Mouse (Mus musculus): ENCODE results near the gene Ercc6l2. TPM values are rescaled to one million over a fixed set of nuclear protein-coding genes. Genes with fewer than 3 reads are reported as not detected.
A peak's percentile ranks its signal among the peaks of the same experiment; 100 is the strongest.
"Not testable (repeated sequence)": the region's sequence is repeated elsewhere in the genome, so short reads cannot be mapped to it uniquely, and the experiment has no call there.

The Ercc6l2 gene
- polyA plus RNA-seq, 1 experiment from 2014 or later: 16.7 TPM

DNA sequence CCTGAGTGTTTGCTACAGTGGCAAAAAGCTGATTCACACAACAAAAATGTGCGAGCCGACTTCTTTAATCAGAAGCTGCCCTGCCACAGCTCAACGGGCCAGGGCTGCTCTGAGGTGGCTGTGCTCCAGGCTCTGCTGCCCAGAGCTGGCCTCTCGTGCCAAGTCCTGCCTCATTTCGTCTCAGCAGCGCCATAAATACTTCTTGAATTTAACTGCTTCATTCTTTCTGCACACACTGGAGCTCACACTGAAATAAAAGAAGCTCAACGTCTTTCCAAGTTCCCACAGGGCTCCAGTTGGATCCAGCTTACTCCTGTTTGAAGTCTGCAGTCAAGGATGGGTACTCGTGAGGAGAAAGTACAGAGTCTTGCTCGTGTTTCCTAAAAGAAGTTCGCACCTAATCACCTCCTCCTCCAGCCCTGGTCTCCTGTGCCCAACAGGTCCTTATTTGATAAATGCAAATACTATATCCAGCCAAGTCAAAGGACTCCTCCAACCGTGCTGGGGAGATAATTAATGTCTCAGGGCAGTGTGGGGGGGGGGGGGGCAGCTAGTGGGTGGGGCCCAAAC is 102.2 kb downstream of the Ercc6l2 start:
- Histone ChIP-seq H3K36me3 (no peaks in the 10 kb centered on the region), H3K4me2 (replicated peaks) (0 out of 2 replicates have a peak overlapping the region, but pooled peaks have one; percentile 44), H3K9me3 (peaks cover 9% of the 10 kb centered on the region; the same call in 1 of the 2 replicates), H3K4me1 (replicated peaks) (peaks cover 24% of the 10 kb centered on the region), H3K27ac (peak overlapping the region; percentile 8), H3K9ac (replicated peaks) (no peak overlapping the region), H3K27me3 (peaks cover 77% of the 10 kb centered on the region), H3K4me3 (replicated peaks) (no peak overlapping the region)
- WGBS: 21% methylated on average over 11 of the region's 11 CpGs
- peak; percentile 46 for ATAC-seq

GRCm38 (mm10) chr13:63917776-63918621 is 103.0 kb downstream of the Ercc6l2 start:
- H3K36me3 ChIP-seq: no peaks in the 10 kb centered on the region
- peak overlapping the region; percentile 13; the same call in 1 of the 2 replicates for H3K4me3 ChIP-seq (replicated peaks)
- ATAC-seq: peak; percentile 62
- peaks cover 9% of the 10 kb centered on the region; the same call in 1 of the 2 replicates for H3K9me3 ChIP-seq
- H3K27me3 ChIP-seq: peaks cover 81% of the 10 kb centered on the region
- peak overlapping the region; percentile 36; the same call in 1 of the 2 replicates for H3K9ac ChIP-seq (replicated peaks)
- 6% methylated on average over 10 of the region's 11 CpGs for WGBS
- H3K4me1 ChIP-seq (replicated peaks): peaks cover 24% of the 10 kb centered on the region
- H3K27ac ChIP-seq: peak overlapping the region; percentile 69
- H3K4me2 ChIP-seq (replicated peaks): peak overlapping the region; percentile 44

- Histone ChIP-seq H3K9ac (replicated peaks) (peak overlapping the region; percentile 36; the same call in 1 of the 2 replicates), H3K9me3 (peaks cover 9% of the 10 kb centered on the region; the same call in 1 of the 2 replicates), H3K4me3 (replicated peaks) (no peak overlapping the region), H3K27me3 (peaks cover 77% of the 10 kb centered on the region), H3K4me2 (replicated peaks) (peak overlapping the region; percentile 44), H3K36me3 (no peaks in the 10 kb centered on the region), H3K27ac (peak overlapping the region; percentile 69), H3K4me1 (replicated peaks) (peaks cover 24% of the 10 kb centered on the region)
- WGBS: 50% methylated on average over 18 of the region's 18 CpGs
- peak; percentile 59 for ATAC-seq
Observed at GRCm38 (mm10) chr13:63918733-63919422, 103.8 kb downstream of the Ercc6l2 start.

- not testable (repeated sequence) for H3K4me3 ChIP-seq (replicated peaks); ATAC-seq; H3K36me3 ChIP-seq; H3K4me1 ChIP-seq (replicated peaks); H3K27ac ChIP-seq; H3K9me3 ChIP-seq; H3K9ac ChIP-seq (replicated peaks); H3K4me2 ChIP-seq (replicated peaks)
- peaks cover 77% of the 10 kb centered on the region for H3K27me3 ChIP-seq
- 85% methylated on average over 5 of the region's 6 CpGs for WGBS
Observed at GRCm38 (mm10) chr13:63924036-63924435, 109.0 kb downstream of the Ercc6l2 start.

- Histone ChIP-seq H3K9me3 (no peaks in the 10 kb centered on the region), H3K9ac (replicated peaks) (no peak overlapping the region), H3K4me3 (replicated peaks) (no peak overlapping the region), H3K4me2 (replicated peaks) (no peak overlapping the region), H3K27me3 (peaks cover 71% of the 10 kb centered on the region), H3K36me3 (no peaks in the 10 kb centered on the region), H3K27ac (no peak overlapping the region), H3K4me1 (replicated peaks) (0 out of 2 replicates have a peak, but pooled peaks cover 8% of the 10 kb centered on the region)
- ATAC-seq: no peak
- WGBS: 83% methylated on average over 4 of the region's 4 CpGs
Observed at GRCm38 (mm10) chr13:63927326-63927725, 112.3 kb downstream of the Ercc6l2 start.

GRCm38 (mm10) chr13:63929351-63929750 is 114.3 kb downstream of the Ercc6l2 start:
- no peak overlapping the region for H3K4me2 ChIP-seq (replicated peaks)
- peak; percentile 48; the same call in 1 of the 2 replicates for ATAC-seq
- H3K36me3 ChIP-seq: no peaks in the 10 kb centered on the region
- H3K9ac ChIP-seq (replicated peaks): no peak overlapping the region
- WGBS: 70% methylated on average over 1 of the region's 1 CpGs
- H3K9me3 ChIP-seq: no peaks in the 10 kb centered on the region
- 0 out of 2 replicates have a peak, but pooled peaks cover 8% of the 10 kb centered on the region for H3K4me1 ChIP-seq (replicated peaks)
- H3K27ac ChIP-seq: no peak overlapping the region
- no peak overlapping the region for H3K4me3 ChIP-seq (replicated peaks)
- peaks cover 74% of the 10 kb centered on the region for H3K27me3 ChIP-seq

DNA sequence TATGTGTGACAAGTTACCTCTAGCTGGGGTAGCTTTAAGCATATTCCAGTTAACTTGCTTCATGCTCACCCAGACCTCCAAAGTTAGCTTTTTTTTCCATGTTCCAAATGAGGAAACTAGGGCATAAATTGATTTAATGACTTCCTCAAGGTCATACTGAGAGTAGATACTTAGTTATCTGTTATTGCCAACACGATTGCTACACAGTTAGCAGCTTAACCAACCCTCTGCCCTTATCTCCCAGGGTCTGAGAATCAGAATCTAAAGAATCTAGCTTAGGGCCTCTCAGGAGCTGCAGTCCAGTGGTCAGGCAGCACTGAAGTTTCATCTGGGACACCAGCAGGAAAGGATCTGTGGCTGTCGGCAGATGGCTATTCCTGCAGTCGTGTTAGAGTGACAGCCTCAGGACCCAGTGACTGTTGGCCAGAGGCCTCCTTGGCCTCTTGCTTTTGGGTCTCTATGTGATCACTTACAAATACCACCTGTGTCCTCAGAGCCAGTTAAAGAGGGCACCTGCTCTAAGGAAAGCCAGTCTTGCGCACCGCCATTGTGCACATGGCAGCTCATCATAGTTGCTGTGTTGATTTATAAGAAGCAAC is 115.0 kb downstream of the Ercc6l2 start:
- no peak overlapping the region for H3K9ac ChIP-seq (replicated peaks)
- WGBS: 71% methylated on average over 5 of the region's 5 CpGs
- H3K4me1 ChIP-seq (replicated peaks): 0 out of 2 replicates have a peak, but pooled peaks cover 8% of the 10 kb centered on the region
- ATAC-seq: no peak
- H3K27me3 ChIP-seq: peaks cover 67% of the 10 kb centered on the region
- H3K36me3 ChIP-seq: no peaks in the 10 kb centered on the region
- H3K9me3 ChIP-seq: no peaks in the 10 kb centered on the region
- H3K4me3 ChIP-seq (replicated peaks): no peak overlapping the region
- no peak overlapping the region for H3K4me2 ChIP-seq (replicated peaks)
- H3K27ac ChIP-seq: no peak overlapping the region

DNA sequence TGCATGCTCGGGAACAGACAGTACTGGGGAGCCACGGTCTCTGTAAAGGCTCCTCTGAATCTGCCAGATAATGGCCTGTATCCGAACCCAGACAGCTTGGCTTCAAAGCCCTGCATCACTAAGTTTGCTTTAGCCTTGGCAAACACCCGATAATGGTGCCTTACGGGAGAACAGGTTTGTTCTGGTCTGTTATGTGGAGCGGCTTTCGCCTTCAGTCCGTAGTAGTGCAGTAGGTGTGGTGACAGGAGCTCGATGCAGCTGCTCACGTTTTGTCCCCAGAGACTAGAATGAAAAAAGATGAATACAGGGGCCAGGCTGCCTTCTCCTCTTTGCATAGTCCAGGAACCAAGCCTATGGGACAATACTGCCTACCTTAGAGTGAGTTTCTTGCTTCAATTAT is 115.5 kb downstream of the Ercc6l2 start:
- no peak; the same call in 1 of the 2 replicates for ATAC-seq

GRCm38 (mm10) chr13:63936369-63936768 is 121.3 kb downstream of the Ercc6l2 start:
- no peaks in the 10 kb centered on the region for H3K4me1 ChIP-seq (replicated peaks)
- no peak overlapping the region for H3K4me2 ChIP-seq (replicated peaks)
- ATAC-seq: no peak
- 94% methylated on average over 9 of the region's 9 CpGs for WGBS
- no peak overlapping the region for H3K9ac ChIP-seq (replicated peaks)
- no peak overlapping the region for H3K4me3 ChIP-seq (replicated peaks)
- peaks cover 76% of the 10 kb centered on the region for H3K27me3 ChIP-seq
- no peaks in the 10 kb centered on the region for H3K36me3 ChIP-seq
- no peaks in the 10 kb centered on the region for H3K9me3 ChIP-seq
- H3K27ac ChIP-seq: no peak overlapping the region

More for the DNA sequence above, 115.5 kb downstream of the Ercc6l2 start:
- Histone ChIP-seq H3K27ac (no peak overlapping the region), H3K9me3 (no peaks in the 10 kb centered on the region), H3K36me3 (no peaks in the 10 kb centered on the region), H3K4me3 (replicated peaks) (no peak overlapping the region), H3K27me3 (peaks cover 62% of the 10 kb centered on the region), H3K4me2 (replicated peaks) (no peak overlapping the region), H3K4me1 (replicated peaks) (0 out of 2 replicates have a peak, but pooled peaks cover 8% of the 10 kb centered on the region), H3K9ac (replicated peaks) (no peak overlapping the region)
- WGBS: 72% methylated on average over 10 of the region's 10 CpGs

DNA sequence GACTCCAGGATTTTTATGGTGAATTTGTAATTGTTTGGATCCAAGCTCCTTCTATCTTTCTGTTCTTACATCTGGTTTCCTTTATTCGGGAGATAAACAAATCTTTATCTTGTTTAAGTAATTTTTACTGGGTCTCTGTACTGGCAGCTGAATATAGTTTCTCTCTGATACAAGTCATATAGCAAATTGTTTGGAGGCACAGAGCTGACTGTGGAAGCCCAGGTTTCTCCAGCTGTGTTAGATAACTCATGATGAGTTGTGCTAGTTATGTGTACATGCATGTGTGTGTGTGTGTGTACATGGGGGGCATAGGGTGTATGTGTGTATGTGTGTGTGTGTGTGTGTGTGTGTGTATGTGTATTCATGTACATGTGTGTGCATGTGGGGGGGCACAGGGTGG is 125.2 kb downstream of the Ercc6l2 start:
- 85% methylated on average over 1 of the region's 1 CpGs for WGBS
- Histone ChIP-seq H3K36me3 (no peaks in the 10 kb centered on the region), H3K27me3 (peaks cover 87% of the 10 kb centered on the region)

GRCm38 (mm10) chr13:63941170-63941569 is 126.1 kb downstream of the Ercc6l2 start:
- H3K27me3 ChIP-seq: peaks cover 92% of the 10 kb centered on the region
- H3K4me2 ChIP-seq (replicated peaks): no peak overlapping the region
- ATAC-seq: no peak
- no peak overlapping the region for H3K27ac ChIP-seq
- H3K36me3 ChIP-seq: no peaks in the 10 kb centered on the region
- no peak overlapping the region for H3K9ac ChIP-seq (replicated peaks)
- H3K9me3 ChIP-seq: no peaks in the 10 kb centered on the region
- H3K4me3 ChIP-seq (replicated peaks): no peak overlapping the region
- peaks cover 12% of the 10 kb centered on the region for H3K4me1 ChIP-seq (replicated peaks)
- WGBS: 95% methylated on average over 4 of the region's 4 CpGs

More for the DNA sequence above, 125.2 kb downstream of the Ercc6l2 start:
- Histone ChIP-seq H3K27ac (no peak overlapping the region), H3K4me1 (replicated peaks) (peaks cover 12% of the 10 kb centered on the region), H3K4me3 (replicated peaks) (no peak overlapping the region), H3K9me3 (no peaks in the 10 kb centered on the region), H3K9ac (replicated peaks) (no peak overlapping the region), H3K4me2 (replicated peaks) (no peak overlapping the region)
- no peak for ATAC-seq

Measured in midbrain, embryonic 13.5 days (tissue).